Mouse (Mus musculus) forebrain, embryonic 14.5 days (tissue): ENCODE results near the gene Arhgap19. TPM values are rescaled to one million over a fixed set of nuclear protein-coding genes. Genes with fewer than 3 reads are reported as not detected.

Experiments
- ATAC-seq: fragments of 200-750 bp; cut with Nextera tagmentation; 2 replicates; pipeline ENCODE4 v1.8.0; 2017; ENCODE audit warnings: mild to moderate bottlenecking, moderate library complexity
- DNase-seq: peaks from one replicate; pipeline ENCODE4 v3.0.0-alpha.2; 2015; ENCODE audit warnings: low spot score
- H3K27ac ChIP-seq: fragments of 300-500 bp; sonication (generic); 2 replicates; pipeline ENCODE4 v1.5.1; 2014; ENCODE audit warnings: low read depth, mild to moderate bottlenecking, control low read depth, low read length, moderate library complexity
- H3K27me3 ChIP-seq: fragments of 300-500 bp; sonication (generic); replicated peaks from 2 replicates; pipeline ENCODE4 v1.6.1; 2014; ENCODE audit warnings: low read length, control low read depth, mixed read lengths; ENCODE audit not compliant: control insufficient read depth, insufficient read depth
- H3K36me3 ChIP-seq: fragments of 300-500 bp; sonication (generic); 2 replicates; pipeline ENCODE4 v1.6.1; 2014; ENCODE audit warnings: low read length, control low read depth; ENCODE audit not compliant: control insufficient read depth, insufficient read depth
- H3K4me1 ChIP-seq: fragments of 300-500 bp; sonication (generic); 2 replicates; pipeline ENCODE4 v1.6.1; 2014; ENCODE audit warnings: antibody characterized with exemption, low read length, control low read depth; ENCODE audit not compliant: control insufficient read depth, insufficient read depth
- H3K4me2 ChIP-seq: fragments of 300-500 bp; sonication (generic); 2 replicates; pipeline ENCODE4 v1.6.1; 2014; ENCODE audit warnings: mild to moderate bottlenecking, control low read depth, low read length
- H3K4me3 ChIP-seq: fragments of 300-500 bp; sonication (generic); 2 replicates; pipeline ENCODE4 v1.5.1; 2014; ENCODE audit warnings: low read depth, low read length, control low read depth
- H3K9ac ChIP-seq: fragments of 300-500 bp; sonication (generic); 2 replicates; pipeline ENCODE4 v1.6.1; 2014; ENCODE audit warnings: mild to moderate bottlenecking, low read length, control low read depth, moderate library complexity
- H3K9me3 ChIP-seq: fragments of 300-500 bp; sonication (generic); replicated peaks from 2 replicates; pipeline ENCODE4 v1.6.1; 2016; ENCODE audit warnings: low read length, control low read depth, mixed read lengths; ENCODE audit not compliant: control insufficient read depth
- WGBS: fragments of 180-500 bp; shearing (Covaris S2); extraction: QIAGEN DNeasy Blood & Tissue Kit; methylation state at CpG from one replicate; pipeline ENCODE4 v1.1.7; 2014; 5-methylcytosine and 5-hydroxymethylcytosine counted together
- polyA plus RNA-seq: library from polyadenylated mRNA; unstranded; fragments of >200 nt; fragmentation: Nextera tagmentation; extraction: Ambion mirVana; gene quantifications from 2 replicates; pipeline ENCODE4 v1.2.1, GENCODE M21; 2014

The Arhgap19 gene
- polyA plus RNA-seq, 1 experiment from 2014 or later = 12.6 TPM

- no peak for ATAC-seq
- Histone ChIP-seq H3K4me1 (0 out of 2 replicates have a peak, but pooled peaks cover 2% of the 10 kb centered on the region), H3K27me3 (no peaks in the 10 kb centered on the region), H3K27ac (no peak overlapping the region), H3K9ac (no peak overlapping the region), H3K4me3 (no peak overlapping the region), H3K4me2 (no peak overlapping the region), H3K36me3 (no peaks in the 10 kb centered on the region), H3K9me3 (no peaks in the 10 kb centered on the region)
- DNase-seq = no peak
- WGBS = 89% methylated on average over 3 of the region's 3 CpGs
Observed at GRCm38 (mm10) chr19:41796148-41796760, 5.6 kb downstream of the Arhgap19 start.

GRCm38 (mm10) chr19:41794901-41795300, 6.9 kb downstream of the Arhgap19 start:
- Histone ChIP-seq H3K9me3 (no peaks in the 10 kb centered on the region), H3K9ac (peak overlapping the region; percentile 52; the same call in 1 of the 2 replicates), H3K4me3 (no peak overlapping the region), H3K27me3 (no peaks in the 10 kb centered on the region), H3K36me3 (no peaks in the 10 kb centered on the region), H3K4me1 (no peaks in the 10 kb centered on the region), H3K27ac (no peak overlapping the region), H3K4me2 (0 out of 2 replicates have a peak overlapping the region, but pooled peaks have one; percentile 3)
- DNase-seq (no peak), ATAC-seq (no peak)
- 22% methylated on average over 6 of the region's 6 CpGs for WGBS

GRCm38 (mm10) chr19:41794017-41794416, 7.8 kb downstream of the Arhgap19 start:
- Histone ChIP-seq H3K4me1 (no peaks in the 10 kb centered on the region), H3K36me3 (no peaks in the 10 kb centered on the region), H3K27me3 (no peaks in the 10 kb centered on the region), H3K27ac (no peak overlapping the region), H3K4me3 (no peak overlapping the region), H3K4me2 (no peak overlapping the region), H3K9ac (no peak overlapping the region), H3K9me3 (no peaks in the 10 kb centered on the region)
- ATAC-seq (no peak), DNase-seq (no peak)

- Histone ChIP-seq H3K4me1 (no peaks in the 10 kb centered on the region), H3K4me3 (no peak overlapping the region), H3K27me3 (no peaks in the 10 kb centered on the region), H3K4me2 (no peak overlapping the region), H3K9ac (no peak overlapping the region), H3K27ac (no peak overlapping the region), H3K36me3 (no peaks in the 10 kb centered on the region), H3K9me3 (no peaks in the 10 kb centered on the region)
- ATAC-seq (no peak), DNase-seq (no peak)
- WGBS = 96% methylated on average over 1 of the region's 1 CpGs
Observed at GRCm38 (mm10) chr19:41792934-41793486, 8.8 kb downstream of the Arhgap19 start.

- no peak overlapping the region for H3K9ac ChIP-seq
- H3K36me3 ChIP-seq = peaks cover 3% of the 10 kb centered on the region; the same call in 1 of the 2 replicates
- no peaks in the 10 kb centered on the region for H3K9me3 ChIP-seq
- ATAC-seq = no peak
- no peak overlapping the region for H3K4me3 ChIP-seq
- H3K27ac ChIP-seq = no peak overlapping the region
- WGBS = 80% methylated on average over 2 of the region's 2 CpGs
- no peak for DNase-seq
- H3K27me3 ChIP-seq = no peaks in the 10 kb centered on the region
- no peak overlapping the region for H3K4me2 ChIP-seq
- H3K4me1 ChIP-seq = no peaks in the 10 kb centered on the region
Observed at GRCm38 (mm10) chr19:41791384-41791783, 10.5 kb downstream of the Arhgap19 start.

GRCm38 (mm10) chr19:41789110-41789961, 12.5 kb downstream of the Arhgap19 start:
- Histone ChIP-seq H3K4me2 (no peak overlapping the region), H3K9me3 (no peaks in the 10 kb centered on the region), H3K36me3 (peaks cover 16% of the 10 kb centered on the region), H3K27ac (no peak overlapping the region), H3K9ac (no peak overlapping the region; the same call in 1 of the 2 replicates), H3K27me3 (no peaks in the 10 kb centered on the region), H3K4me1 (no peaks in the 10 kb centered on the region), H3K4me3 (no peak overlapping the region)
- ATAC-seq (no peak), DNase-seq (no peak)
- WGBS = 75% methylated on average over 10 of the region's 10 CpGs

- Histone ChIP-seq H3K9me3 (no peaks in the 10 kb centered on the region), H3K27me3 (no peaks in the 10 kb centered on the region), H3K27ac (no peak overlapping the region), H3K4me2 (no peak overlapping the region), H3K9ac (no peak overlapping the region), H3K4me3 (no peak overlapping the region), H3K36me3 (peaks cover 25% of the 10 kb centered on the region), H3K4me1 (no peaks in the 10 kb centered on the region)
- no peak for DNase-seq
- no peak for ATAC-seq
- WGBS = 98% methylated on average over 1 of the region's 1 CpGs
Observed at GRCm38 (mm10) chr19:41786896-41787295, 15.0 kb downstream of the Arhgap19 start.

GRCm38 (mm10) chr19:41777514-41777913, 24.3 kb downstream of the Arhgap19 start:
- 84% methylated on average over 6 of the region's 6 CpGs for WGBS
- H3K9ac ChIP-seq = no peak overlapping the region
- no peaks in the 10 kb centered on the region for H3K27me3 ChIP-seq
- H3K4me2 ChIP-seq = no peak overlapping the region
- peaks cover 55% of the 10 kb centered on the region for H3K36me3 ChIP-seq
- no peak overlapping the region for H3K27ac ChIP-seq
- H3K9me3 ChIP-seq = no peaks in the 10 kb centered on the region
- DNase-seq (no peak), ATAC-seq (no peak)
- H3K4me1 ChIP-seq = no peaks in the 10 kb centered on the region
- no peak overlapping the region for H3K4me3 ChIP-seq

- no peak overlapping the region for H3K4me3 ChIP-seq
- H3K9me3 ChIP-seq = no peaks in the 10 kb centered on the region
- H3K4me1 ChIP-seq = no peaks in the 10 kb centered on the region
- peaks cover 23% of the 10 kb centered on the region for H3K36me3 ChIP-seq
- H3K27me3 ChIP-seq = no peaks in the 10 kb centered on the region
- 91% methylated on average over 7 of the region's 7 CpGs for whole genome bisulfite sequencing
- no peak overlapping the region for H3K27ac ChIP-seq
- ATAC-seq (no peak), DNase-seq (no peak)
- no peak overlapping the region for H3K9ac ChIP-seq
- no peak overlapping the region for H3K4me2 ChIP-seq
Observed at GRCm38 (mm10) chr19:41768711-41769110, 33.1 kb downstream of the Arhgap19 start.
